ENCODE assay signal across 8 mouse cellular contexts in genomic region chr12:78748557-78749377, GRCm38 (mm10). TPM values are rescaled to one million over a fixed set of nuclear protein-coding genes. Genes with fewer than 3 reads are reported as not detected.
DNase-seq lines count a peak whose midpoint lies in the region; ATAC-seq lines count a peak whose summit lies in the region.

Gene Mpp5, plus strand, starts transcription at chr12:78748907.

- ATAC-seq in megakaryocyte progenitor cell, adult 5-6 weeks (replicated peaks; ENCODE audit: poor library complexity): peak; percentile 93

- peak; percentile 95 for DNase-seq in adipocyte (ENCODE audit: low spot score)
- DNase-seq in embryo, embryonic 10 days (ENCODE audit: low spot score): peak; percentile 97
- DNase-seq in gastrocnemius, postnatal 10 days: peak; percentile 96
- DNase-seq in induced T-regulatory cell, adult 2 months (ENCODE audit: low read depth): peak; percentile 97
- peak; percentile 94 to 96 for DNase-seq in left cerebral cortex, adult 9 months (ENCODE audit: low spot score in 2 of 2)
- peak; percentile 98 for DNase-seq in right cerebral cortex, postnatal 14 days
- DNase-seq in urinary bladder, postnatal 36 days (ENCODE audit: low spot score in 2 of 2): peak; percentile 91 to 97

RNA-seq across cellular contexts. Expression of gene Mpp5, which starts in this region (rescaled TPM):
- total RNA-seq in gastrocnemius, postnatal 10 days (2021): 10 to 100 TPM; 22.1 to 22.4 TPM
- 10.4 and 11.7 TPM in 2 replicates for total RNA-seq in megakaryocyte progenitor cell, adult 5-6 weeks (2015)
- 10.8 and 22.5 TPM in 2 replicates for total RNA-seq in megakaryocyte progenitor cell, adult 5-6 weeks (2017)

Comparison
In these comparisons a context has a peak if more than half of its experiments do, and no peak if none do; other contexts are left out.
1. Peak in every context shown above with its lines: DNase-seq and ATAC-seq.